ENCODE assay signal across 22 mouse cellular contexts in genomic region chr3:36311337-36311736, GRCm38 (mm10).
DNase-seq lines count a peak whose midpoint lies in the region; ATAC-seq lines count a peak whose summit lies in the region.
"Had no signal": no experiment of that assay in that cellular context is flagged by ENCODE, and none has a peak within 500 bp of the region (broad histone marks: within the 10 kb centered on the region; RNA-seq: fewer than 3 reads in every experiment).

No protein-coding gene starts in this region.

- no peaks in the 10 kb centered on the region for H3K27me3 ChIP-seq in hindbrain, embryonic 12.5 days
- H3K27me3 ChIP-seq in hindbrain, embryonic 13.5 days = no peaks in the 10 kb centered on the region
- H3K27me3 ChIP-seq in neural tube, embryonic 12.5 days (replicated peaks) = no peaks in the 10 kb centered on the region
- H3K27me3 ChIP-seq in neural tube, embryonic 15.5 days (replicated peaks) = no peaks in the 10 kb centered on the region
- H3K27me3 ChIP-seq: embryonic facial prominence, embryonic 15.5 days; liver, embryonic 15.5 days had no signal

- peak; percentile 26 for DNase-seq in embryo, embryonic 10.5 days (ENCODE audit: low spot score)
- no peak for DNase-seq in urinary bladder, postnatal 14 days (ENCODE audit: low spot score)
- DNase-seq: adrenal gland, adult 8-10 months; cerebellum, adult 11-12 months; cerebellum, postnatal 25 days; gastrocnemius, postnatal 36 days; kidney, adult 18-20 months; kidney, postnatal 25 days; layer of hippocampus, adult 9-11 months; lung, postnatal 10 days; spleen, adult 18-20 months; thymus, adult 2 months had no signal

- ATAC-seq in hindbrain, embryonic 12.5 days (ENCODE audit: low FRiP score) = no peak
- ATAC-seq in hindbrain, embryonic 13.5 days (ENCODE audit: low FRiP score) = no peak
- no peak for ATAC-seq in neural tube, embryonic 12.5 days (ENCODE audit: low FRiP score, low read depth)
- no peak for ATAC-seq in neural tube, embryonic 15.5 days (ENCODE audit: low FRiP score)
- no peak for ATAC-seq in granulocyte monocyte progenitor cell, adult 5-6 weeks (replicated peaks; ENCODE audit: poor library complexity, severe bottlenecking)

- 18% methylated on average over 3 of the region's 3 CpGs for WGBS in hindbrain, embryonic 12.5 days
- WGBS in hindbrain, embryonic 13.5 days = 14% methylated on average over 3 of the region's 3 CpGs
- WGBS in neural tube, embryonic 12.5 days = 6% methylated on average over 3 of the region's 3 CpGs
- WGBS in neural tube, embryonic 15.5 days = 8% methylated on average over 3 of the region's 3 CpGs

- no peak overlapping the region for H3K27ac ChIP-seq in hindbrain, embryonic 12.5 days
- H3K27ac ChIP-seq in hindbrain, embryonic 13.5 days = no peak overlapping the region
- H3K27ac ChIP-seq in neural tube, embryonic 12.5 days = no peak overlapping the region
- H3K27ac ChIP-seq in neural tube, embryonic 15.5 days (replicated peaks) = no peak overlapping the region
- H3K27ac ChIP-seq: embryonic facial prominence, embryonic 15.5 days; hindbrain, embryonic 14.5 days; liver, embryonic 15.5 days had no signal

- H3K4me1 ChIP-seq in hindbrain, embryonic 12.5 days = no peaks in the 10 kb centered on the region; the same call in 1 of the 2 replicates
- peaks cover 4% of the 10 kb centered on the region; the same call in 1 of the 2 replicates for H3K4me1 ChIP-seq in hindbrain, embryonic 13.5 days (replicated peaks)
- H3K4me1 ChIP-seq in neural tube, embryonic 12.5 days = no peaks in the 10 kb centered on the region
- H3K4me1 ChIP-seq in neural tube, embryonic 15.5 days = peaks cover 3% of the 10 kb centered on the region; the same call in 1 of the 2 replicates
- H3K4me1 ChIP-seq: liver, embryonic 15.5 days; megakaryocyte, embryonic 14.5 days had no signal

- H3K4me2 ChIP-seq in hindbrain, embryonic 12.5 days (replicated peaks) = peak overlapping the region; percentile 39; the same call in 1 of the 2 replicates
- no peak overlapping the region for H3K4me2 ChIP-seq in hindbrain, embryonic 13.5 days
- H3K4me2 ChIP-seq in neural tube, embryonic 12.5 days (replicated peaks) = peak overlapping the region; percentile 44
- no peak overlapping the region for H3K4me2 ChIP-seq in neural tube, embryonic 15.5 days
- H3K4me2 ChIP-seq: liver, embryonic 15.5 days had no signal

- H3K9ac ChIP-seq in hindbrain, embryonic 12.5 days = no peak overlapping the region
- no peak overlapping the region for H3K9ac ChIP-seq in hindbrain, embryonic 13.5 days
- no peak overlapping the region for H3K9ac ChIP-seq in neural tube, embryonic 12.5 days
- no peak overlapping the region for H3K9ac ChIP-seq in neural tube, embryonic 15.5 days (replicated peaks)
- H3K9ac ChIP-seq: embryonic facial prominence, embryonic 15.5 days; hindbrain, embryonic 14.5 days; liver, embryonic 15.5 days had no signal

- no peak overlapping the region for H3K4me3 ChIP-seq in hindbrain, embryonic 12.5 days
- H3K4me3 ChIP-seq in hindbrain, embryonic 13.5 days = no peak overlapping the region
- H3K4me3 ChIP-seq in neural tube, embryonic 12.5 days = no peak overlapping the region
- H3K4me3 ChIP-seq in neural tube, embryonic 15.5 days (replicated peaks) = no peak overlapping the region
- H3K4me3 ChIP-seq: embryonic facial prominence, embryonic 15.5 days; liver, embryonic 15.5 days; megakaryocyte, embryonic 14.5 days had no signal

- H3K9me3 ChIP-seq in hindbrain, embryonic 12.5 days (replicated peaks) = no peaks in the 10 kb centered on the region
- no peaks in the 10 kb centered on the region for H3K9me3 ChIP-seq in hindbrain, embryonic 13.5 days
- no peaks in the 10 kb centered on the region for H3K9me3 ChIP-seq in neural tube, embryonic 12.5 days
- H3K9me3 ChIP-seq in neural tube, embryonic 15.5 days (replicated peaks) = no peaks in the 10 kb centered on the region
- H3K9me3 ChIP-seq: embryonic facial prominence, embryonic 15.5 days; G1E; liver, embryonic 15.5 days; megakaryocyte, embryonic 14.5 days had no signal

- no peaks in the 10 kb centered on the region for H3K36me3 ChIP-seq in hindbrain, embryonic 12.5 days
- no peaks in the 10 kb centered on the region for H3K36me3 ChIP-seq in hindbrain, embryonic 13.5 days
- H3K36me3 ChIP-seq in neural tube, embryonic 12.5 days = no peaks in the 10 kb centered on the region
- no peaks in the 10 kb centered on the region for H3K36me3 ChIP-seq in neural tube, embryonic 15.5 days
- H3K36me3 ChIP-seq: embryonic facial prominence, embryonic 15.5 days; G1E; liver, embryonic 15.5 days had no signal

Comparison
In these comparisons a context has a peak if more than half of its experiments do, and no peak if none do; other contexts are left out.
1. H3K4me2 ChIP-seq: peak in hindbrain, embryonic 12.5 days (single experiment) and neural tube, embryonic 12.5 days (single experiment); none in hindbrain, embryonic 13.5 days (single experiment) and neural tube, embryonic 15.5 days (single experiment).